ENCODE assay signal across 7 mouse cellular contexts in genomic region chr9:45300422-45301104, GRCm38 (mm10). TPM values are rescaled to one million over a fixed set of nuclear protein-coding genes. Genes with fewer than 3 reads are reported as not detected.
DNase-seq lines count a peak whose midpoint lies in the region; ATAC-seq and TF ChIP-seq lines count a peak whose summit lies in the region.

No protein-coding gene starts in this region.

- no peaks in the 10 kb centered on the region for H3K27me3 ChIP-seq in embryonic facial prominence, embryonic 11.5 days (ENCODE audit: control insufficient read depth, insufficient read depth, low read length)
- no peaks in the 10 kb centered on the region for H3K27me3 ChIP-seq in kidney, adult 2 months (replicated peaks; ENCODE audit: control insufficient read depth, insufficient read depth, low read length)
- no peaks in the 10 kb centered on the region; the same call in 1 of the 2 replicates for H3K27me3 ChIP-seq in limb, embryonic 12.5 days
- 0 out of 2 replicates have a peak, but pooled peaks cover 4% of the 10 kb centered on the region for H3K27me3 ChIP-seq in midbrain, embryonic 15.5 days (replicated peaks)
- no peaks in the 10 kb centered on the region for H3K27me3 ChIP-seq in spleen, adult 2 months (ENCODE audit: control insufficient read depth, insufficient read depth, low read length)

- peak overlapping the region; percentile 39 for H3K9ac ChIP-seq in embryonic facial prominence, embryonic 11.5 days (replicated peaks; ENCODE audit: low read length)
- no peak overlapping the region for H3K9ac ChIP-seq in limb, embryonic 12.5 days (replicated peaks)
- H3K9ac ChIP-seq in midbrain, embryonic 15.5 days = peak overlapping the region; percentile 29; the same call in 1 of the 2 replicates

- TF ChIP-seq CTCF in kidney, adult 2 months (conservative IDR thresholded peaks at IDR 0.05; ENCODE audit: insufficient read depth, insufficient read length, low read depth, low read length) = peak; percentile 93
- peak; percentile 88 for TF ChIP-seq CTCF in spleen, adult 2 months (IDR thresholded peaks at IDR 0.05; ENCODE audit: extremely low read depth, insufficient read depth, insufficient read length, insufficient replicate concordance)

- peak; percentile 95 for DNase-seq in adrenal gland, postnatal 14 days
- peak; percentile 94 for DNase-seq in embryonic facial prominence, embryonic 11.5 days (ENCODE audit: low spot score)
- peak; percentile 95 to 98 for DNase-seq in heart, adult 18-20 months
- peak; percentile 94 for DNase-seq in kidney, adult 2 months
- peak; percentile 86 to 92 for DNase-seq in spleen, adult 2 months (ENCODE audit: low read depth in 1 of 2, low spot score in 2 of 2)

- no peaks in the 10 kb centered on the region for H3K9me3 ChIP-seq in embryonic facial prominence, embryonic 11.5 days (replicated peaks; ENCODE audit: control insufficient read depth, low read length)
- 0 out of 2 replicates have a peak, but pooled peaks cover 4% of the 10 kb centered on the region for H3K9me3 ChIP-seq in limb, embryonic 12.5 days
- H3K9me3 ChIP-seq in midbrain, embryonic 15.5 days = no peaks in the 10 kb centered on the region

- H3K36me3 ChIP-seq in embryonic facial prominence, embryonic 11.5 days (replicated peaks; ENCODE audit: control insufficient read depth, insufficient read depth, low read depth, low read length) = no peaks in the 10 kb centered on the region
- H3K36me3 ChIP-seq in kidney, adult 2 months (ENCODE audit: control insufficient read depth, insufficient read depth, low read length) = no peaks in the 10 kb centered on the region
- no peaks in the 10 kb centered on the region for H3K36me3 ChIP-seq in limb, embryonic 12.5 days
- H3K36me3 ChIP-seq in midbrain, embryonic 15.5 days (replicated peaks) = no peaks in the 10 kb centered on the region
- no peaks in the 10 kb centered on the region for H3K36me3 ChIP-seq in spleen, adult 2 months (ENCODE audit: control insufficient read depth, insufficient read depth, low read length)

- 17% methylated on average over 20 of the region's 20 CpGs for WGBS in embryonic facial prominence, embryonic 11.5 days
- WGBS in kidney, adult 2 months = 8% methylated on average over 20 of the region's 20 CpGs
- 20% methylated on average over 20 of the region's 20 CpGs for WGBS in limb, embryonic 12.5 days
- WGBS in midbrain, embryonic 15.5 days = 17% methylated on average over 20 of the region's 20 CpGs
- WGBS in spleen, adult 2 months = 4% methylated on average over 20 of the region's 20 CpGs

- no peak for TF ChIP-seq POLR2A in kidney, adult 2 months (IDR thresholded peaks at IDR 0.05; ENCODE audit: low read depth, low read length)
- no peak for TF ChIP-seq POLR2A in spleen, adult 2 months (IDR thresholded peaks at IDR 0.05; ENCODE audit: low read depth, low read length)

- H3K4me3 ChIP-seq in embryonic facial prominence, embryonic 11.5 days (ENCODE audit: low read depth, low read length) = no peak overlapping the region; the same call in 1 of the 2 replicates
- H3K4me3 ChIP-seq in kidney, adult 2 months (ENCODE audit: insufficient read depth, low read depth, low read length) = peak overlapping the region; percentile 51
- H3K4me3 ChIP-seq in limb, embryonic 12.5 days (replicated peaks) = peak overlapping the region; percentile 28
- H3K4me3 ChIP-seq in midbrain, embryonic 15.5 days = peak overlapping the region; percentile 35
- H3K4me3 ChIP-seq in spleen, adult 2 months (ENCODE audit: extremely low read depth, insufficient read depth, insufficient read length) = peak overlapping the region; percentile 20; the same call in 1 of the 2 replicates

- no peaks in the 10 kb centered on the region for H3K4me1 ChIP-seq in embryonic facial prominence, embryonic 11.5 days (ENCODE audit: control insufficient read depth, insufficient read depth, low read length)
- H3K4me1 ChIP-seq in kidney, adult 2 months (ENCODE audit: control insufficient read depth, insufficient read depth, low read length) = peaks cover 5% of the 10 kb centered on the region; the same call in 1 of the 2 replicates
- no peaks in the 10 kb centered on the region for H3K4me1 ChIP-seq in limb, embryonic 12.5 days (replicated peaks)
- H3K4me1 ChIP-seq in midbrain, embryonic 15.5 days = peaks cover 8% of the 10 kb centered on the region; the same call in 1 of the 2 replicates
- peaks cover 23% of the 10 kb centered on the region; the same call in 1 of the 2 replicates for H3K4me1 ChIP-seq in spleen, adult 2 months (ENCODE audit: control insufficient read depth, insufficient read depth, insufficient read length)

- H3K4me2 ChIP-seq in embryonic facial prominence, embryonic 11.5 days (ENCODE audit: low read depth, low read length) = peak overlapping the region; percentile 40
- peak overlapping the region; percentile 59 for H3K4me2 ChIP-seq in limb, embryonic 12.5 days
- peak overlapping the region; percentile 59 for H3K4me2 ChIP-seq in midbrain, embryonic 15.5 days

- peak; percentile 44; the same call in 1 of the 2 replicates for ATAC-seq in embryonic facial prominence, embryonic 11.5 days (replicated peaks; ENCODE audit: insufficient number of reproducible peaks, low FRiP score, low TSS enrichment, low read depth)
- ATAC-seq in limb, embryonic 12.5 days (ENCODE audit: insufficient number of reproducible peaks, insufficient read depth, low FRiP score, low TSS enrichment, low read depth) = peak; percentile 74
- peak; percentile 95 for ATAC-seq in midbrain, embryonic 15.5 days (replicated peaks)

- H3K27ac ChIP-seq in embryonic facial prominence, embryonic 11.5 days (replicated peaks; ENCODE audit: low read depth, low read length) = no peak overlapping the region
- H3K27ac ChIP-seq in kidney, adult 2 months (ENCODE audit: insufficient read depth, low read depth, low read length) = peak overlapping the region; percentile 42; the same call in 1 of the 2 replicates
- H3K27ac ChIP-seq in limb, embryonic 12.5 days = no peak overlapping the region
- peak overlapping the region; percentile 77 for H3K27ac ChIP-seq in midbrain, embryonic 15.5 days
- peak overlapping the region; percentile 4; the same call in 1 of the 2 replicates for H3K27ac ChIP-seq in spleen, adult 2 months (ENCODE audit: insufficient read depth, low read length)

RNA-seq across cellular contexts. Expression of gene Tmprss13, which starts 18.3 kb away (rescaled TPM):
- total RNA-seq in adrenal gland, postnatal 14 days (2021) = 0.15 TPM in 1 of 2 replicates, not detected in the other
- 0.55 and 0.74 TPM in 2 replicates for polyA plus RNA-seq in embryonic facial prominence, embryonic 11.5 days (2014; fragmentation: Nextera tagmentation; extraction: Ambion mirVana)
- 1 to 10 TPM; 6.2 to 7.9 TPM for total RNA-seq in heart, adult 18-20 months (2021)
- 0.56 and 0.64 TPM in 2 replicates for polyA plus RNA-seq in kidney, adult 2 months (2012; rRNA removed)
- 0.51 and 0.72 TPM in 2 replicates for polyA plus RNA-seq in limb, embryonic 12.5 days (2016; fragmentation: Nextera tagmentation; extraction: Ambion mirVana)
- not detected in 2 replicates for polyA plus RNA-seq in midbrain, embryonic 15.5 days (2015; fragmentation: Nextera tagmentation; extraction: Ambion mirVana)
- 0.20 and 0.25 TPM in 2 replicates for polyA plus RNA-seq in spleen, adult 2 months (2012; rRNA removed)

RNA-seq across cellular contexts. Expression of gene Il10ra, which starts 31.6 kb away (rescaled TPM):
- total RNA-seq in adrenal gland, postnatal 14 days (2021) = 1.6 and 4.4 TPM in 2 replicates
- polyA plus RNA-seq in embryonic facial prominence, embryonic 11.5 days (2014; fragmentation: Nextera tagmentation; extraction: Ambion mirVana) = 0.22 and 1.2 TPM in 2 replicates
- total RNA-seq in heart, adult 18-20 months (2021) = 1 to 10 TPM; 1.9 to 2.5 TPM
- polyA plus RNA-seq in kidney, adult 2 months (2012; rRNA removed) = 3.3 and 5.3 TPM in 2 replicates
- 0.63 TPM in 2 replicates for polyA plus RNA-seq in limb, embryonic 12.5 days (2016; fragmentation: Nextera tagmentation; extraction: Ambion mirVana)
- polyA plus RNA-seq in midbrain, embryonic 15.5 days (2015; fragmentation: Nextera tagmentation; extraction: Ambion mirVana) = 0.68 and 0.91 TPM in 2 replicates
- polyA plus RNA-seq in spleen, adult 2 months (2012; rRNA removed) = 60.6 and 65.1 TPM in 2 replicates

Comparison
In these comparisons a context has a peak if more than half of its experiments do, and no peak if none do; other contexts are left out.
1. ATAC-seq: peak in every context shown above with its lines; median percentile 95 in midbrain, embryonic 15.5 days; 74 in limb, embryonic 12.5 days; 44 in embryonic facial prominence, embryonic 11.5 days.
2. H3K27ac ChIP-seq: peak in kidney, adult 2 months (single experiment), midbrain, embryonic 15.5 days (single experiment) and spleen, adult 2 months (single experiment); none in embryonic facial prominence, embryonic 11.5 days (single experiment) and limb, embryonic 12.5 days (single experiment).
3. Peak in every context shown above with its lines, with median percentiles within 50 percentile points of each other: DNase-seq and H3K4me2 ChIP-seq.